Mouse (Mus musculus): Measurements from ENCODE around the gene Cmya5. TPM values are rescaled to one million over a fixed set of nuclear protein-coding genes. Genes with fewer than 3 reads are reported as not detected.
"Not testable (repeated sequence)": the region's sequence is repeated elsewhere in the genome, so short reads cannot be mapped to it uniquely, and the experiment has no call there.

Cmya5 gene
- polyA plus RNA-seq (2016; fragmentation: Nextera tagmentation; extraction: Ambion mirVana) = 0.04 and 0.05 TPM in 2 replicates

DNA sequence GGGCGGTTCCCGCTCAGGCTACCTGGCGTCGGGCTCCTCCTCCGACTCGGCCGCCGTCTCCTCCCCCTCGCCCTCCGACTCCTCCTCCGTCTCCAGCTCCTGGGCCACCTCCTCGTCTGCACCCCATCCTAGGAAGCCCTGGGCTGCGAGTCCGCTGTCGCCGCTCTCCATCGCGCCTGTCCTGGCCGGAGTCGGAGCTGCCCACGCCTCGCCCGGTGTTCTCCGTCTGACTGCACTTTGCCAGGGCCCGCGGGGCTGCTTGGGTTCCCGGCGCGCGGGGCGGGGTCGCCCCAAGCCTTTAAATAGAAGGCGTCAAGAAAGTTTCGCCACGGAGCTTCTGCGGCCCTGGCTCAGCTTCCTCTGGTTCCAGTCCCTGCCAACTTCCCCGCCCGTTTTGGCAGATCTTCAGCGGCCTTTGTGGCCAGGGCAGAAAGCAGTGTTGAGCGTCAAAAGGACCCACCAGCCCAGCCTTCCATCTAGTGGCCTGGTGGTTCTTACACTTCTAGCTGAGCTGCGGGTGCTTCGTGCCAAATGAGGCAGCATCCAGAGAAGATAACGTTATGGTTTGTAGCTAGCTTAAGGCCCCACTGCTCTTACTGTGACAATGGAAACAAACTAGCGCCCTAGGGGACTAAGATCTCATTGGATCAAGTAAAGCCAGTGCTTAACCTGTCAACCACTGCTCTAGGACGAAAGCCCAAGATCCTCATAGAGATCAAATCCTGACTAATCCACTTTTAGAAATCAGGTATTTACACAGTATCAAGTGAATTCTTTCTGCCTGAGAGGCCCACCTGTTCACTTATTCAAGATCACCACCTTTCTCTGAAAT is at the start of gene Cmya5:
Cmya5 (minus strand) TSS at position 389 of the 832 bp plus-strand sequence.
- H3K27me3 ChIP-seq = no peaks in the 10 kb centered on the region
- under 1% methylated on average over 41 of the region's 45 CpGs for WGBS
- 0 out of 2 replicates have a peak within 1 kb of the TSS, but pooled peaks have one; percentile 32 for H3K27ac ChIP-seq

GRCm38 (mm10) chr13:93192646-93193026 is 48.1 kb upstream of the Cmya5 start:
- H3K27me3 ChIP-seq = no peaks in the 10 kb centered on the region
- H3K27ac ChIP-seq = peak overlapping the region; percentile 94
- no peaks in the 10 kb centered on the region for H3K36me3 ChIP-seq (replicated peaks)
- H3K4me2 ChIP-seq = peak overlapping the region; percentile 71
- peak overlapping the region; percentile 95 for H3K9ac ChIP-seq
- H3K4me1 ChIP-seq = peaks cover 12% of the 10 kb centered on the region
- no peaks in the 10 kb centered on the region for H3K9me3 ChIP-seq
- peak; percentile 50; the same call in 1 of the 2 replicates for ATAC-seq (ENCODE audit: low FRiP score)
- WGBS = 72% methylated on average over 5 of the region's 5 CpGs
- H3K4me3 ChIP-seq (replicated peaks) = peak overlapping the region; percentile 96

More for the DNA sequence above, at the start of gene Cmya5:
- Histone ChIP-seq H3K9me3 (no peaks in the 10 kb centered on the region), H3K9ac (peak within 1 kb of the TSS; percentile 59), H3K4me2 (peak within 1 kb of the TSS; percentile 90), H3K36me3 (replicated peaks) (peaks cover 11% of the 10 kb centered on the region), H3K4me1 (peaks cover 15% of the 10 kb centered on the region), H3K4me3 (replicated peaks) (peak within 1 kb of the TSS; percentile 41)
- peak; percentile 86 for ATAC-seq (ENCODE audit: low FRiP score)

DNA sequence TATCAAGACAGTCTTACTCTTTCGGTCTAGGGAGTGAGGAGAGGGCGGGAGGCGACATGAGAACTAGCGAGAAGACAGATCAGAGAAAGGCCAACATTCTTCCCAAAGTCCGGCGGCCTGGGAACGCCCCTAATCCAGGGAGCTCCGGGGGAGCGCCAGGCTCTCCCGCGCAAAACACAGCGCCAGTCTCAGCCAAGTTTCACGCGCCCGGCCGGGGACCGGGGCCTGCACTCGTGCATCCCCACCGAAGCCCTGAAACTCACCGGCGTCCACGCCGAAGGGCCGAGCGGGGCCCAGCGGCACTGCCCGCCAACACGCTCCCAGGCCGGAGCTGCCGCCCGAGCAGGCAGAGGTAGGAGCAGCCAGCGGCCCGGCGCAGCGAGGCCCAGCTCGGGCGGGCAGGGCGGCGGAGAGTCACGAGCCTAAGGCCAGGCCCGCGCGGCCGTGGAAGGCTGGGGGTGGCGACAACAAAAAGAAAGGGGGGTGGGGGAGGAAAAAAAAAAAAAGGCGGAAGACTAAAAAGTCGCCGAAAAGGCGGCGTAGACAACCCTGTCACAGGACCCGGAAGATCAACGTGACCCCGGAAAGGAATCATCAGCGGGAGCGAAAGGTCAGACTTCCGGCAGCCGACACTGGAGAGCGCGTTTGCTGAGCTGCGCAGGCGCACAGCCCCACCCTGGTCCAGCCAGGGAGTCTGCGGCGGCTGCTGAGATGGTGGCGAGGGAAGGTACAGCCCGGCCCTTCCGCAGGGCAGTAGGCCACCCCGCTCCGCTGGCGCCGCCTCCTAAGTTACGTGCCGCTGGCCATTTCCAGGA is 47.5 kb upstream of the Cmya5 start, which contains the start of gene Tent2:
Tent2 (minus strand) TSS at position 555 of the 815 bp plus-strand sequence.
- Histone ChIP-seq H3K4me1 (peaks cover 12% of the 10 kb centered on the region), H3K36me3 (replicated peaks) (no peaks in the 10 kb centered on the region), H3K9me3 (no peaks in the 10 kb centered on the region), H3K27ac (peak within 1 kb of the TSS; percentile 94), H3K4me3 (replicated peaks) (peak within 1 kb of the TSS; percentile 96), H3K27me3 (no peaks in the 10 kb centered on the region), H3K9ac (peak within 1 kb of the TSS; percentile 95), H3K4me2 (peak within 1 kb of the TSS; percentile 71)
- WGBS = under 1% methylated on average over 65 of the region's 72 CpGs
- ATAC-seq (ENCODE audit: low FRiP score) = peak; percentile 99

DNA sequence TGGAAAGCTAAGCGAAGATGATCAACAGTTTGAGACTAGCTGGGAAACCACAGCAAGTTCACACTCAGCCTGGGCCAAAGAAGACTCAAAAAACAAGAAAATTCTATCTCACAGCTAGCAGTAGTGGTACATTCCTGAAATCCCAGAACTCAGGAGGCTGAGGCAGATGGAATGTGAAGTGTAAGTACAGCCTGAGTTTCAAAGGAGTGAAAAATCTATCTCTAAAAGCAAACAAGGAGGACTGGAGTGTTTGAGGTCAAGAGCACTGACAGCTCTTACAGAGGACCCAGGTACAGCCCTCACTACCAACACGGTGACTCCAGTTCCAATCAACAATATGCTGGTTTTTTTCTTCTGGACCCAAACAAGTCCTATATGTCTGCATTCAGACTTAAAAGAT is 44.9 kb upstream of the Cmya5 start:
- Histone ChIP-seq H3K27ac (no peak overlapping the region), H3K4me1 (peaks cover 12% of the 10 kb centered on the region), H3K4me3 (replicated peaks) (no peak overlapping the region), H3K4me2 (no peak overlapping the region), H3K9me3 (no peaks in the 10 kb centered on the region), H3K27me3 (no peaks in the 10 kb centered on the region), H3K9ac (no peak overlapping the region), H3K36me3 (replicated peaks) (no peaks in the 10 kb centered on the region)
- no peak for ATAC-seq (ENCODE audit: low FRiP score)
- WGBS = 91% methylated on average over 2 of the region's 2 CpGs

- 0 out of 2 replicates have a peak, but pooled peaks cover 3% of the 10 kb centered on the region for H3K36me3 ChIP-seq (replicated peaks)
- ATAC-seq (ENCODE audit: low FRiP score) = no peak
- no peak overlapping the region for H3K4me3 ChIP-seq (replicated peaks)
- H3K27ac ChIP-seq = no peak overlapping the region
- 96% methylated on average over 3 of the region's 3 CpGs for WGBS
- no peaks in the 10 kb centered on the region for H3K27me3 ChIP-seq
- H3K9me3 ChIP-seq = no peaks in the 10 kb centered on the region
- H3K4me1 ChIP-seq = peaks cover 12% of the 10 kb centered on the region
- no peak overlapping the region for H3K4me2 ChIP-seq
- H3K9ac ChIP-seq = no peak overlapping the region
Measured at GRCm38 (mm10) chr13:93188738-93189137, 44.2 kb upstream of the Cmya5 start.

DNA sequence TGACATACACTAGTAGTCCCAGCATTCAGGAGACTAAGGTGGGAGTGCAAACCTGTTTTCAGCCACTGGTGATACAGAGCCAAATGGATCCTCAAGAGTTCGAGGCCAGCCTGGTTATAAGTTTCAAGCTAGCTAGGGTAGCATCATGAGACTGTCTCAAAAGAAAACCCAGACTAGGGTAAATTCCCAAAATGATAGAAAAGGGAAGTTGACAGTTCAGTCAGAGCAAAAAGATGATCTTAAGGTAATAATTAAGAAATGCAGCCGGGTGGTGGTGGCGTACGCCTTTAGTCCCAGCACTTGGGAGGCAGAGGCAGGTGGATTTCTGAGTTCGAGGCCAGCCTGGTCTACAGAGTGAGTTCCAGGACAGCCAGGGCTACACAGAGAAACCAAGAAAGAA is 43.3 kb upstream of the Cmya5 start:
- not testable (repeated sequence) for H3K9me3 ChIP-seq; H3K4me2 ChIP-seq; H3K27ac ChIP-seq; ATAC-seq (ENCODE audit: low FRiP score); H3K4me3 ChIP-seq (replicated peaks); H3K27me3 ChIP-seq; H3K9ac ChIP-seq
- Histone ChIP-seq H3K4me1 (peaks cover 12% of the 10 kb centered on the region), H3K36me3 (replicated peaks) (peaks cover 12% of the 10 kb centered on the region)
- WGBS = 97% methylated on average over 5 of the region's 5 CpGs

- Histone ChIP-seq H3K9me3 (no peaks in the 10 kb centered on the region), H3K27me3 (no peaks in the 10 kb centered on the region), H3K4me3 (replicated peaks) (no peak overlapping the region), H3K4me1 (no peaks in the 10 kb centered on the region), H3K36me3 (replicated peaks) (peaks cover 20% of the 10 kb centered on the region), H3K27ac (no peak overlapping the region), H3K4me2 (no peak overlapping the region), H3K9ac (no peak overlapping the region)
- WGBS = 91% methylated on average over 1 of the region's 1 CpGs
- no peak for ATAC-seq (ENCODE audit: low FRiP score)
Measured at GRCm38 (mm10) chr13:93180351-93180750, 35.8 kb upstream of the Cmya5 start.

- no peak overlapping the region for H3K27ac ChIP-seq
- ATAC-seq (ENCODE audit: low FRiP score) = no peak
- H3K4me2 ChIP-seq = no peak overlapping the region
- 87% methylated on average over 2 of the region's 2 CpGs for WGBS
- H3K4me3 ChIP-seq (replicated peaks) = no peak overlapping the region
- H3K36me3 ChIP-seq (replicated peaks) = peaks cover 24% of the 10 kb centered on the region
- H3K9me3 ChIP-seq = no peaks in the 10 kb centered on the region
- no peaks in the 10 kb centered on the region for H3K27me3 ChIP-seq
- no peaks in the 10 kb centered on the region for H3K4me1 ChIP-seq
- no peak overlapping the region for H3K9ac ChIP-seq
Measured at GRCm38 (mm10) chr13:93179522-93179921, 35.0 kb upstream of the Cmya5 start.

- no peaks in the 10 kb centered on the region for H3K27me3 ChIP-seq
- peaks cover 22% of the 10 kb centered on the region for H3K36me3 ChIP-seq (replicated peaks)
- H3K4me2 ChIP-seq = no peak overlapping the region
- no peak for ATAC-seq (ENCODE audit: low FRiP score)
- no peak overlapping the region for H3K4me3 ChIP-seq (replicated peaks)
- no peak overlapping the region for H3K27ac ChIP-seq
- no peaks in the 10 kb centered on the region for H3K4me1 ChIP-seq
- H3K9ac ChIP-seq = no peak overlapping the region
- H3K9me3 ChIP-seq = no peaks in the 10 kb centered on the region
Measured at GRCm38 (mm10) chr13:93177571-93177970, 33.0 kb upstream of the Cmya5 start.

GRCm38 (mm10) chr13:93163303-93163702 is 18.8 kb upstream of the Cmya5 start:
- no peak for ATAC-seq (ENCODE audit: low FRiP score)
- no peaks in the 10 kb centered on the region for H3K9me3 ChIP-seq
- H3K27ac ChIP-seq = no peak overlapping the region
- no peak overlapping the region for H3K9ac ChIP-seq
- H3K4me2 ChIP-seq = no peak overlapping the region
- H3K27me3 ChIP-seq = no peaks in the 10 kb centered on the region
- H3K36me3 ChIP-seq (replicated peaks) = peaks cover 38% of the 10 kb centered on the region
- H3K4me3 ChIP-seq (replicated peaks) = no peak overlapping the region
- no peaks in the 10 kb centered on the region for H3K4me1 ChIP-seq
- WGBS = 93% methylated on average over 4 of the region's 4 CpGs

DNA sequence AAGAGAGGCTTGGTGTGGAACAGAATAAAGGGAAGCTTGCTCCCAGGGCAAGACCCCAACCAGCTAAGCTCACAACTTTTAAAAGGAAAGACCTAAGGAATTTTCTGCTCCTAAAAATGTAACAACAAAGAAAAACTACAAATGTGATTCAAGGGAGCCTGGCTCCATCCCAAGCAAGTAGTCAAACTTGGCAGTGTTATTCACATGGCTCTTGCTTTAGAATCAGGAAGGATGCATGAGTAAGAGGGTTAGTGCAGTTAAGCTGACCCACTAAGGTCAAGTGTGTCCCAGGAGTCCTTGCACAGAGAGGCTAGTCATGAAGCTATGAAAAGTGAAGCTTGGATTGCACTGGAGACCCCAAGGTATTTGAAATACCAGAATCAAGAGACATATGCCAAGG is 17.9 kb upstream of the Cmya5 start:
- Histone ChIP-seq H3K4me2 (no peak overlapping the region), H3K9me3 (no peaks in the 10 kb centered on the region), H3K27ac (no peak overlapping the region), H3K9ac (no peak overlapping the region), H3K36me3 (replicated peaks) (peaks cover 37% of the 10 kb centered on the region), H3K27me3 (no peaks in the 10 kb centered on the region), H3K4me3 (replicated peaks) (no peak overlapping the region), H3K4me1 (no peaks in the 10 kb centered on the region)
- ATAC-seq (ENCODE audit: low FRiP score) = no peak

- Histone ChIP-seq H3K4me2 (no peak overlapping the region), H3K36me3 (replicated peaks) (peaks cover 22% of the 10 kb centered on the region), H3K27me3 (no peaks in the 10 kb centered on the region), H3K9me3 (no peaks in the 10 kb centered on the region), H3K4me3 (replicated peaks) (no peak overlapping the region), H3K27ac (no peak overlapping the region), H3K4me1 (no peaks in the 10 kb centered on the region), H3K9ac (no peak overlapping the region)
- ATAC-seq (ENCODE audit: low FRiP score) = no peak
- 93% methylated on average over 6 of the region's 6 CpGs for WGBS
Measured at GRCm38 (mm10) chr13:93158261-93158660, 13.7 kb upstream of the Cmya5 start.
